Mouse (Mus musculus): Measurements from ENCODE around the gene Zcchc14.

- TF ChIP-seq CTCF (IDR thresholded peaks at IDR 0.05; ENCODE audit: low read depth, low read length) (no peak), POLR2A (IDR thresholded peaks at IDR 0.05; ENCODE audit: borderline replicate concordance, low read depth, low read length) (no peak)
Observed at GRCm38 (mm10) chr8:121683083-121683832, 30.6 kb upstream of the Zcchc14 start.
